Mouse (Mus musculus) gastrocnemius, postnatal 4 days (tissue): ENCODE data around the gene Egr2. TPM values are rescaled to one million over a fixed set of nuclear protein-coding genes. Genes with fewer than 3 reads are reported as not detected.

Experiments
- DNase-seq, 2 experiments: peaks; one replicate each; pipeline ENCODE4 v3.0.0; 2021 to 2022; ENCODE audit warnings: low spot score in 2 of 2, mixed read lengths in 2 of 2
- total RNA-seq, 2 experiments: library from RNA; stranded (reverse); gene quantifications; 2 replicates each; pipeline ENCODE4 v1.2.3; 2021

The Egr2 gene
- total RNA-seq, 2 experiments from 2014 or later: 6.9 to 10.1 TPM

DNA sequence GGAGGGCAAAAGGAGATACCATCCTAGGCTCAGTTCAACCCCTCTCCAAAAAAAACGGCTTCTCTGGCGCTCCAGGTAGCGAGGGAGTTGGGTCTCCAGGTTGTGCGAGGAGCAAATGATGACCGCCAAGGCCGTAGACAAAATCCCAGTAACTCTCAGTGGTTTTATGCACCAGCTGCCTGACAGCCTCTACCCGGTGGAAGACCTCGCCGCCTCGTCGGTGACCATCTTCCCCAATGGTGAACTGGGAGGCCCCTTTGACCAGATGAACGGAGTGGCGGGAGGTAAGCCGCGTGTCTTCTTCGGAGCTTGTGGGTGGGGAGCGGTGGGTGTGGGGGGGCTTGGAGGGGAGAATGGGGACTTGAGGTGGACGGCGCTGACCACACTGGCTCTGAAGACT is 2.8 kb downstream of the Egr2 start:
- DNase-seq: no peak

DNA sequence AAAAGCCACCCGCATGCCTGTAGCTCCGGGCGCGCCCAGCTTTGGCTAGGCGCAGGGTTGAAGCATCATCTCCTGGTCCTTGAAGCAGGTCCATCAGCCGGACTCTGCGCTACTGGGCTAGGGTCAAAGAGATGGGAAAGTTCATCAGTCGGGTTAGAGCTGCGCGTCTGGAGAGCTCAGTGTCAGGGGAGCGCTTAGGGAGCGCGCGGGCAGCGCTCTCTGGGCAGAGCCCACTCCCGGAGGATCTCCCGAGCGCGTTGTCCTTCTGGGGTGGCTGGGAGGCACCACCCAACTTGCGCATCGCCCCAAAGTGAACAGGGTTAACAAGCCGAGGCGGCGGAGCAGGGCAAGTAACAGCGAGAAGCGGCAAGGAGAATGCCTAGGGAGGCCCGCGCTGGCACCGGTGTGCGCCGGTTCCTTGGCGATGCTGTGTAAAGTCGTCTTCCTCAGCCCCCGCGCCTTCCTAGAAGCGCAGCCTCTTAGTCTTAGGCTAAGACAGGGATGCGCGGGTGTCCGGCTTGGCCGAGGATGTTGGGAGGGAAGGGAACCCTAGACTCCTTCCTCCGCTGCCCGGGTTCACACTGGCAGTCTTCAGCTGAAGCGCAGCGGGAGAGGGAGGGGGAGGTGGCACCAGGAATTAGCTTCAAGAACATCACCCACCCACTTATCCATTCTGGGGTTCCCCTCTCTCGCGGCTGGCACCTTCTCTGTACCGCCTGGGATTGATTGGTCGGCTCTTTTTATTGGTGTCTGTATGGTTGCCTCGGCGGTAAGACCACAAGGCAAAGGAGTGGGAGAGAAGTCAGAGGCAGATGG is 3.5 kb downstream of the Egr2 start:
- DNase-seq: peak in 1 of 2 experiments; percentile 21

DNA sequence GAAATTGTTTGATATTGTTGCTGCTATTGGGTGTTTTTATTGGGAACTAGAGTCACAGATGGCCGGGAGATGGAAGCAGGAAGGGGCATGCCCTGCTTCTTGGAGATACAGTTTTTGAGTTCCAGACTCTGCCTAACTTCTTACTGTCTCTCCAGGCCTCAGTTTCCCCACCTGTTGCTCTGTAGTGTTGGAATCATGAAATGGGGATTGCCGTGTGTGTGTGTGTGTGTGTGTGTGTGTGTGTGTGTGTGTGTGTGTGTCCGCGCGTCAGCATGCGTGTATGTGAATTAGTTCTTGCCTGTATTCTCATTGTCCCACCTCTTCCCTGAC is 4.1 kb downstream of the Egr2 start:
- no peak for DNase-seq

DNA sequence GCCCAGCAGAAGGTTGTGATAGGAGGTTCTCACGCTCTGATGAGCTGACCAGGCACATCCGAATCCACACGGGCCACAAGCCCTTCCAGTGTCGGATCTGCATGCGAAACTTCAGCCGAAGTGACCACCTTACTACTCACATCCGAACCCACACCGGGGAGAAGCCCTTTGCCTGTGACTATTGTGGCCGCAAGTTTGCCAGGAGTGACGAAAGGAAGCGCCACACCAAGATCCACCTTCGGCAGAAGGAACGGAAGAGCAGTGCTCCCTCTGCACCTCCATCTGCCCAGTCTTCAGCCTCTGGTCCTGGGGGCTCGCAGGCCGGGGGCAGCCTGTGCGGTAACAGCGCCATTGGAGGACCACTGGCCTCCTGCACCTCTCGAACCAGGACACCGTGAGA is 5.3 kb downstream of the Egr2 start:
- DNase-seq: no peak

DNA sequence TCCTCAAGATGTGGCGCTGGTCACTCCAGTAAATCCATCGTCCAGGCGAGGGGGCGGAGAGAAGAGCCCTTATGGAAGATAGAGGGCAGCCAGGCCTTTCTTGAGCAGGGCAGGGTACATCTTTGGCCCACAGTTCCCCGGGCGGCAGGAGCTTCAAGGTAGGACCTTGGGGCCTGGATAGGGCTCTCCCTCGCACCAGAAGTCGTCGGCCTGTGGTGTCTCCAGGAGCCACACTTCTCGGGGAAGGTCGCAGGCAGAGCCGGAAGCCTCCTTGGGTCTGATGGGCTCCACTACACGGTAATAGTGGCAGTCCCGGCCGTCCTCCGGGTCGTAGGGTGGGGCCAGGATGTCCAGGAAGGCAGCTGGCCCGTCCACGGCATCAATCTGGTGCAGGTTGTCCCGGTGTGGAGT is 12.6 kb downstream of the Egr2 start:
- DNase-seq: peak in 1 of 2 experiments; percentile 23

DNA sequence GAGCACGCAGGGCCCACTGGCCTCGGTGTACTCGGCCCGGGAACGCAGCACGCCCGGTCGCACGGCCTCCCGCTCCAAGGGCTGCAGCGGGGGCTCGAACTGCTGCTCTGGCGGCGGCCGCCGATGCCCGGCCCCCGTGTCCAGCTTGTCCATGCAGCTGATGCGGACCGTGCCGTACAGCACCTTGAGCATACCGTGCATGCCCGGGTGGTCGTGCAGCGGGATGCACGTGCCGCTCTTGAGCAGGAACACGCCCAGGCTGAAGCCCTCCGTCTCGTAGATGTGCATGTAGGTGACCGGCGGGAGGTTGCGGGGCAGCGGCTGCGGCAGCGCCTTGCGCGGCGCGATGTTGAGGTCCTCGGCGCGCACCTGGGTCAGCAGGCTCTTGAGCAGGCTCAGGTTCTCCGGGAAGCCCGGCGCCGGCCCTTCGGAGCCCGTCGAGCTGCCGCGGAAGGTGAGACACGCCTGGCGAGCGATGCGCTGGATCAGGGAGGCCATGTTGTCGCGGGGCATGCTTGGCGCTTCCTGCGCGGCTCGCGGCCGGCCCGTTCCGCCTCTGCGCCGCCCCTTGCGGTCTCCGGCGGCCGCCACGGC is 13.1 kb downstream of the Egr2 start:
- peak in 1 of 2 experiments; percentile 71 for DNase-seq

DNA sequence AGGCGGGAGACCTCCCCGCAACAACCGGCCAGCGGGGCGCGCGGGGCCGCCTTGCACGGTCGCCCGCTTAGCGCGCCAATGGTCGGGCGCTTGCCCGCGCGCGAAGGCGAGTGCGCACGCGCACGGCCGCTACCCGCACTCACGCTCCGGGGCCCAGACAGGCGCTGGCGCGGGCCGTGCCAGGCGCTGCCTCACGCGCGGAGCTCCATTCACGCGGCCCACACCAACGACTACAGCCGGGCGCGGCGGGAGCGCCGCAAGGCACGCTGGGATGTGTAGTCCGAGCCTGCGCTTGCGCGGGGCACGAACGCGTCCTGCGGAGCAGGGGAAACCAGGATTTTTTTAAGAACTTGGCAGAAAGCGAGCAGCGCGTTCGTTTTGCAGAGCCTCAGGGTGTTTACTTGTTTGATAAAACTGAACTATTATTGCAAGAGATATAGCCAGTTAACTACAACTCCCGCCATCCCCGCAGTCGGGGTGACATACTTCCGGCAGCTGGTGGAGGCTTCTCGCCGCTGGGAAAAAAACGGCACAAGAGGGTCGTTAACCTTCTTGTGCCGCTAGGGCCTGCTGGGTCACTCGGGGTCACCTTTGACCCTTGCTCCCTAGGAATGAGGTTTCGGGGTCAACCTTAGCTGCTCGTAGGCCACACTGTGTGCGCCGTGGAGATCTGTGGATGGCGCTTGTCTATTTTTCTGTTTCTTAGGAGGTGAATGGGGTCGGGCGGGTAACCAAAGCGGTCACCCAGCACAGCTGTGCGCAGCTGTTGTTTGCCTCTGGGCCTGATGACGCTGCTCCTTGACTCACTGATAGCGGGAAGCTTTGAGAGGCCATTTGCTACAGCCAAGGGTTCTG is 13.8 kb downstream of the Egr2 start, which contains the start of gene Ado:
Ado (minus strand) TSS at position 79 of the 855 bp plus-strand sequence.
- peak; percentile 84 to 90 for DNase-seq

DNA sequence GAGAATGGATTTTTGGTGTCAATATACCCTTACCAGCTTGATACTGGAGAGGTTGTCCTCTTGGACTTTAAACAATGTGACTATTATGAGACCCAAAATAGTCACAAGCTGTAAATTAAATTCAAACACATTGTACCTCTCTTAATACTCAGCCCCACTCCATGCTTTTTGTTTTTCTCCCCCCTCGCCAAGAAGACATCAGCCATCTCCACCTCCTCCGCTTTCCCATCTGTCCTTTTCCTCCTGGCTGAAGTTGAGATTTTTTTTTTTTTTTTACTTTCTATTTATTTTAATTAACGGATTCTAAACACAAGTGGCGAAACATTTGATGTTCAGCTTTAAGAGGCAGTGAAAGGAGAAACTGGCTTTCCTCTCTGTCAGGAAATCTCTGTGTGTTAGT is 22.8 kb downstream of the Egr2 start:
- DNase-seq: no peak

DNA sequence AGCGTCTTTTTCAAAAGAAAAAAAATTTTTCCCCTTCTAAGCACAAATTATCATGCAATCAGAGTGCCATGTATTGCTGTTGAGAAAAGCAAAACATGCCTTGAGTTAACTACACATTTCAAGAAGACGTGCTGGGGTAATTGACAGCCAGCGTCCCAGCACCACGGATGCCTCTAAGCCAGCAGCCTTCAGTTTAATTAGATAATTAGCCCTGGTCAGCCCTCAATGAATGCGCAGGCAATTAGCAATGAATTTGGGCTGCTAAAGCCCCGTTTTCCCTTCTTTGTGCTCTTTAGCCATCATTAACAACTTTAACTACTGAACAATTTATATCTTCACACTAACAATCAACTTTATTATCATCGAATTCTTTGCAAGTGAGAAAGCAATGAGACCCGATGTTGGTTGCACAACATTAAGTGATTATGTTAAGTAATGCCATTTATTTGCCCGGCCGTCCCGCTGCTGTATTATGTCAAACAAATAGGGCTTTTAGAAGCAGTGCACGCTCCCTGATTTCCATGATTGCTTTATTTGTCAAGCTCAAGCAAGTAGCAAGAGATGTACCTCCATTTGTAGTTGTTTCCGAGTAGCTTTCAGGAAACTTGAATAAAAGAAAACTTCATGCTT is 24.6 kb downstream of the Egr2 start:
- no peak for DNase-seq

DNA sequence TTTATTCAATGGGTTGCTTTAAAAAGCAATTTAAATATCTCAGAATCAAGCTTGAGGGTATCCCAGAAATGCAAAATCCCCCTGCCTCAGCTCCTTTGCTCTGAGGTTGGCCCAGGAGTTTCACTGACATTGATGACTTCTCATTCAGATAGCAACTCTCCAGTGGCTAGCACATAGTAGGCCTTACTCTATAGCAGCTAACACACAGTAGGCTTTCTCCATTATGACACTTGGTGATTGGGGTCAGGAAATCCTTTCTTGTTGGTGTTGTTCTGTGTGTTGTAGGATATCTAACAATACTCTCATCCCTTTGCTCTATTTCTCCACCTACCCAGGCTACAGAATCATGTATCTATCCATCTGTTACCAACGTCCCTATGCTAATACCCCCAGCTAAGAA is 25.9 kb downstream of the Egr2 start:
- no peak for DNase-seq

DNA sequence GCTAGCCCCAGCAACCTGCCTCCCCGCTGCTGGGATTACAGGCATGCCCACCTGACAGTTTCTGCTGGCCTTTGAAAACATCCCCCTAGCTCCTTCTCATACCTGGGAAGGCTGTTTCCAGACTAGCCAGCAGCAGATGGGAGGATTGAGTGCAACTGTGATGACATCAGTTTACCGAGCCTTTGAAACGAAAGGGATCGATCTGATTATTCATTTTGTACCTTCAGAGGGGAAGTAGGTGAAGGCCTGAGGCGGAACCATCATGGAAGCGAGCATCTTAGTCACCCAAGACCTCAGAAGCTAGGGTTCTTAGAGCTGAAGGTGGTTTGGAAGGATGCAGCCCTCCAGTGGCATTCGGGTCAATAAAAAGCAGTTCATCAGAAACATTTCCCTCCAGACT is 29.2 kb downstream of the Egr2 start:
- no peak for DNase-seq

DNA sequence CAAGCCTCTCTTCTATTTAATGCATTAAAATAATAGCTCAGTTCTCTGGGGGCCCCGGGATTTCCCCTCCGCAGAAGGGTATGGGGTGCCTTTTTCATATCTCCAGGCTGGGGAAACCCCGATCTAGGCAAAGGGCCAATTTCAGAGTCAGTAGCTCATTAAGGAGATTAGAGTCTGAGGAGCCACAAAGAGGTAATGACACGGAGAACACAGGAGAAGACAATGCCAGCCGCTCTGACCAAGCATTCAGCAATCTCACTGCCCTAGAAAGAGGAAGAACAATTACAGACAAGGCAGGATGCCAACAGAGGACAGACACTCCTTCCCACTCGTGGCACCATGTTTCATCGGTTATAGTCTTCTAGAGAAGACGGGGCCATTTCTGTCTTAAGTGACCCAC is 30.8 kb downstream of the Egr2 start:
- no peak for DNase-seq

DNA sequence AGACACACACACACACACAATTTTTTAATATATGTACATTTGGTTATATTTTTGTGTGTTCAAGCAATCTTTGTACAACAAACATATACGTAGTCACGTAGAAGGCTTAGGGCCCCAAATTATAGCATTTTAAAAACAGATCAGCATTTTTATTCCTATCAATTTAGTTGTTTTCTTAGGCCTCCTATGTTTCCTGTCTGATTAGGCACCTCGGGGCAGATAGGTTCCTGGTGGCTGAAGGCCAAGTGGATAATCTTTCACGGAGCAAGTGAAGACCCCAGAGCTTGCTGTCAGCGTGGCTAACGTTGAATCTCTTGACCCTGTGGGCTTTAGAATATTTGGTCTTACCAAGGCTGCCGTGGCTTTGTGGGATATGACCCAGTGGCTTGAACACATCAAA is 34.3 kb downstream of the Egr2 start:
- no peak for DNase-seq

DNA sequence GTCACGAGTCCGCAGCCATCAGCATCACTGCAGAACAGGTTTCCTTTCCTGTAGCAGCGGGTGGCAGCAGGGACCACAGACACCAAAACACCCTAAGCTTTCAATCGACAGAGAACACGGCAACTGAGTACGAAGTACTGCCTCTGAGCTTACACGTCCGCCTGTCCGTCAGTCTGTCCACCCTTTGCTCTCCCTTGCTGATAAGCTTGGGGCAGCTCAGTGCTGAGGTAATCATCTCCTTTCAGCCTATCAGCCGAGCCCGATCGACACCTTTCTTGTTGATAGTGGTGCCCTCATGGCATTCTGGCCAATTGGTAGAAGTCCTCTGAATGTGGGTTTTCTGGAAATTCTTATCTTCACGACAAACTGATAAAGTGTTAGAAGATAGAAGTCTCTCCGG is 36.2 kb downstream of the Egr2 start:
- no peak for DNase-seq

DNA sequence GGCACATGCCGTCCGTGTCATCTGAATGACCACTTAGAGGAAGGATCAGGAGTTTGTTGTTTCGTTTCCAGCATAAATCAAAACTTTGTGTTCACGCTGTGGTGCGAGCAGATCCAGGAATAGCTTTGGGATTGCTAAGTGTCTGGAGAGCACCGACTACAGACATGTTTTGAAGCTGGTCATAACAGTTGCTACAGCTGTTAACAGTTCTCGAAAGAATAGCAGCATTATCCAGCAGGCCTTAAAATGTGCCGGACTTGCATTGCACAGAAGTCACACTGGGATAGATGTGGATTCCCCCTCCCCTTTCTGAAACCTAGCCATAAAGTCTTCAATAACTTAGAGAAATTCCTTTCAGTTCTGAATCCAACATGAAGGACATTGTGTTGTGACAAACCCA is 38.0 kb downstream of the Egr2 start:
- DNase-seq: no peak

DNA sequence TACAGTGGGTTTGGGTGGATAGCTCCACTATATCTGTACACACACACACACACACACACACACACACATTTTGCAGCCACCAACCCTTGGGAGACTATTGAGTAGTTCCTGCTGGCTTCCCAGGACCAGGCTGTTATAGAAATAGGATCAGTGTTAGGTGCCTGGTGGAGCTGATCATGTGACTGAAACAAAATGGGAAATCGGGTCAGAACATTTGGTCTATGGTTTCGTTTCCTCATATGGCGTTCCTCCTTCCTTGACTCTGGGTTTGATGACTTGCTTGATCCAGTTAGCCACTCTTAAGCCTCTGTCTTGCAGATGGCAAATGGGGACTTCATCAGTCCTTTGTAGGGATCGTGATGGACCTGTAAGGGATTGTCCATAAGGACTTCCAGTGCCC is 44.6 kb downstream of the Egr2 start:
- no peak for DNase-seq

DNA sequence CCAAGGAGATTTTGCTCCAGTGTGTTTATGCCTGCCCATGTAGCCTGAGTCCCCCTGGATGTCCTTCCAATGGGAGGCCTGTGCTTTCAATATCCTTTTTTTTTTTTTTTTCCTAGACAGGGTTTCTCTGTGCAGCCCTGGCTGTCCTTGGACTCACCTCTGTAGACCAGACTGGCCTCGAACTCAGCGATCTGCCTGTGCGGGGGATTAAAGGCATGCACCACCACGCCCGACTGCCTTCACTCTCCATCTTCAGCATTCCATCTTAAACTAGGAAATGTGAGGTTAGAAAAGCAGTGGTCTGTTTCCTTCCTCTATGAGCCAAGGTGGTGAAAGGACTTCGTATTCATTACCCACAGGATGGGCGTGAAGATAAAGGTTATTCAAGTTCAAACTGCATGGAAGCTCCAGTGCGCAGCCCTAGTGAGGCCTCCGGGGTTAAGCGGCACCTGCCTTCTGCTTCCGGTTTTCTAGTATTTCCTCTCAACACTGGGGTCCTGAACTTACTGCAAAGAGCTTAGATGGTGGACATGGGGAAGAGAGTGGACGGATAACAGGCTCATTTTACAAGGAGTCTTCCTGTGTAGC is 46.5 kb downstream of the Egr2 start:
- DNase-seq: no peak

DNA sequence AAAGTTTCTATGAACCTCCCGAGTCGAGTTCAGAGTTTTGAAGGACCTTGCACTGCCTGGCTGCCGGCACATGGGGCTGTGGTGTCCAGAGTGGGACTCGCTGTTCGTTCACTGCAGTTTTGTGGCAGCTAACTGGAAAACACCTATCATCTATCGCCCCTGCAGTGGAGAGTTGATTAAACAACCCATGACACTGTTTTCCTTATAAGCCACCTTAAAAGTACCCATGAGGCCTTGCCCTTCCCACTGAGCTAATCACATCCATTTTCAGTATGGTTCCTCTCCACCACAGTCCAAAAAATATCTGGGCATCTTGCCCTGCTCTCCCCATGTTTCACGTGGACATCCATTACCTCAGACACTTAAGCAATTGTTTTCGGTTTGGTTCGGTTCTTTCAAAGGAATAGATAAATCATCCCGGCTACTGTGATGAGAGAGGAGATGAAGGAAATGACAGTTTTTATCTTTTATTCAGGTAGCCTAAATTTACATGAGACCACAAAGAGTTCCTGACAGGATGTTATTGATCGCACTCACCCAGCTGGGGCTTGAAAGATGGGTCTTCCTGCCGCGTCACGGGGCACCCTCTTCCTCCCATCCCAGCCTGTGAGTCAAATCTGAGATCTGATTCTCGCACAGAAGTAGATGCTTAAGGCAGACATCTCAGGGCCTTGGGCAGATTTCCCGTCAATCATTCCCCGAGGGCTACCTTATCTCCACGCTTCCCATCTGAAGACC is 50.8 kb downstream of the Egr2 start:
- no peak for DNase-seq
